Mouse (Mus musculus): Measurements from ENCODE around the gene Crtc3. TPM values are rescaled to one million over a fixed set of nuclear protein-coding genes. Genes with fewer than 3 reads are reported as not detected.

Crtc3 gene
- polyA plus RNA-seq, 1 experiment from 2014 or later, result 16.0 TPM

DNA sequence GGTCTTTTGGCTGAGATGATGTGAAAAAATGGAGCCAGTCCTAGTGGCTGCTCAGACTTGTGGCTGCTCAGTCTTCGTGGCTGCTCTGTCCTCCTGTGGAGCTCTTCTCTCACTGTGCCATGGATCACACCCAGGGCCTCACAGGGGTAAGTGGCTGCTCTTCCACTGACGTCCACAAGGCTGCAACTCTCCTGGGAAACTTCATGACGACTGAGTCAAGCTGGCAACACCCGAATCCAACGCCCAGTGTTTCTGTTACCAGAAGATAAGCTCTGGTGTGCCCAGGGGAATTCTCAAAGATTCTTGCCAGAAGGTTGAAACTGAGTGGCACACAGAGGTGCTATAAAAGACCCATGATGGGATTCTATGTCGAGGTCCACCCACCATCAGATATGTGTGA, 13.8 kb upstream of the Crtc3 start:
- Histone ChIP-seq H3K27me3 (ENCODE audit: low read depth, poor library complexity, severe bottlenecking) (no peaks in the 10 kb centered on the region), H3K36me3 (no peaks in the 10 kb centered on the region), H3K9me3 (replicated peaks) (no peaks in the 10 kb centered on the region), H3K27ac (no peak overlapping the region), H3K4me3 (no peak overlapping the region), H3K4me1 (no peaks in the 10 kb centered on the region)
- 75% methylated on average over 6 of the region's 6 CpGs for WGBS
- no peak for DNase-seq (ENCODE audit: low spot score)

DNA sequence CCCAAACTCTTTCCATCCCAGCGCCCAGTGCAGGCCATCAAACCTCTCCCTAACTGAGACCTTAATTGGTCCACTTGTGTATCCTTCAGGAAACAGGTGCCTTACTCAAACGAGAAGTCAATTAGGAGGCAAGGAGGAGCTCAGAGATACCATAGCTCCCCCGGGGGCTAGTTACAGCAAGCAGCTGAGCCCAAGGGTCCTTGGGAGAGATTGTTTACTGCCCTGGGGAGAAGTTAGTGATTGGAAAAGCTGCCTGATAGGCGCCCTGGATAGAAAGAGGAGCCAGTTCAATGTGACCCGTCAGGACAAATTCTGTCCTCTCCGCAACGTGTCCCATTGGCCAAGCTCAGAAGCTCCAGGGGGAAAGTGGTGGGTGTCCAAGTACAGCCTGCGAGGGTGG, 11.0 kb upstream of the Crtc3 start:
- Histone ChIP-seq H3K4me1 (no peaks in the 10 kb centered on the region), H3K27me3 (ENCODE audit: low read depth, poor library complexity, severe bottlenecking) (no peaks in the 10 kb centered on the region), H3K36me3 (no peaks in the 10 kb centered on the region), H3K4me3 (no peak overlapping the region), H3K27ac (no peak overlapping the region), H3K9me3 (replicated peaks) (no peaks in the 10 kb centered on the region)
- DNase-seq (ENCODE audit: low spot score), result no peak
- 66% methylated on average over 8 of the region's 8 CpGs for WGBS

DNA sequence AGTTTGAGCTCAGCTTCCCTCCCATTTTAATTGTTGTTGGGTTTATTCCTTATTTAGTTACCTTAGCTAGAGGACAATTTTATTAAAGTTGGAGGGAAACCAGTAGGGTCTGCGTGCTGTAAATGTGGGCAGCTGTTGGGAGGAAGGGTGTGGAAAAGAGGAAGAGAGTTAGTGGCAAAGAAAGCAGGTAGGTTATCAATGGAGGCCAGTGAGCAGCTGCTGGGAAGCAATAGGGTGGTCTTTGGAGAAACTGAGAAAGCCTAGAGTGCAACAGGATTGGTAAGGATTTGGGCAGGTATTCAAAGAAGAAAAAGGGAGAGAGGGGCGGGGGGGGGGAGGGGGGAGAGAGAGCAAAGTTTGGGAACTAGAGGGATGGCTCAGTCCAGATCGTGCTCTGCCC, 10.3 kb upstream of the Crtc3 start:
- Histone ChIP-seq H3K9me3 (replicated peaks) (no peaks in the 10 kb centered on the region), H3K4me1 (no peaks in the 10 kb centered on the region), H3K27ac (no peak overlapping the region), H3K36me3 (no peaks in the 10 kb centered on the region), H3K4me3 (no peak overlapping the region), H3K27me3 (ENCODE audit: low read depth, poor library complexity, severe bottlenecking) (no peaks in the 10 kb centered on the region)
- DNase-seq (ENCODE audit: low spot score), result no peak
- 69% methylated on average over 3 of the region's 3 CpGs for WGBS

DNA sequence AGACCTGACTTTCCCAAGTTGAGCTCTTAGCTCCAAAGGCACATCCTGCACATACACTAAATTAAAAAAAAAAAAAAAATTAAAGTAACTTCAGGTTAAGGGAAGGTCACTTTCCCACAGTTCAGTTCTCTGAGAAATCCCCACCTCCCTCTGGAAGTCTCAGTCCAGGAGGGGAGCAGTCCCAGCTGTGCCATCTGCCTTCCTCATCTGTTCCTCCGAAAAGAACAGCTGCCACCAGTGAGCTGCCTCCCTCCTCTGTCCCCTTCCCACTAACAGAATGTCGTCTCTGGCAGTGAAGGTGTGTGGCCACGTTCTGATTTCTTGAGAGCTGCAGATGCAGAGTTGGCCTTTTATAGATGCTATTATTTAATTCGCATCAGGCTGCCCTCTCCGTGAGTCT, 9.2 kb upstream of the Crtc3 start:
- Histone ChIP-seq H3K9me3 (replicated peaks) (no peaks in the 10 kb centered on the region), H3K27me3 (ENCODE audit: low read depth, poor library complexity, severe bottlenecking) (no peaks in the 10 kb centered on the region), H3K27ac (no peak overlapping the region), H3K36me3 (no peaks in the 10 kb centered on the region), H3K4me3 (no peak overlapping the region), H3K4me1 (no peaks in the 10 kb centered on the region)
- WGBS, result 80% methylated on average over 5 of the region's 5 CpGs
- no peak for DNase-seq (ENCODE audit: low spot score)

DNA sequence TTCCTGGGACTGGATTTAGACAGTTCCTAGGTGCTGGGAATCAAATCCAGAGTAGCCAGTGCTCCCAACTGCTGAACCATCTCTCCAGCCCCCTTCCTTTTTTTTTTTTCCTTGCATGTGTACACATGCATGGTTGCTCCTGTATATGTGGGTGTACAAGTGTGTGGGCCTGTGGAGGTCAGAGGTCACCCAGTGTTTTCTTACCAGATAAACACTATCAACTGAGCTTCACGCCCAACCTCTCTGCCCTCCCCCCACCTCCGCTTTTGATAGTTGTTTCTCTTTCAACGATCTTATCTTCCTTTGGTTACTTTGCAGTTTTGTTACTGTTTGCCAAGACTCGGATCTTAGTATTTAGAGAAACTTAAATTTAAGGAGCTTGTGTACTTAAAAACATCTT, 8.2 kb upstream of the Crtc3 start:
- 70% methylated on average over 4 of the region's 4 CpGs for WGBS

DNA sequence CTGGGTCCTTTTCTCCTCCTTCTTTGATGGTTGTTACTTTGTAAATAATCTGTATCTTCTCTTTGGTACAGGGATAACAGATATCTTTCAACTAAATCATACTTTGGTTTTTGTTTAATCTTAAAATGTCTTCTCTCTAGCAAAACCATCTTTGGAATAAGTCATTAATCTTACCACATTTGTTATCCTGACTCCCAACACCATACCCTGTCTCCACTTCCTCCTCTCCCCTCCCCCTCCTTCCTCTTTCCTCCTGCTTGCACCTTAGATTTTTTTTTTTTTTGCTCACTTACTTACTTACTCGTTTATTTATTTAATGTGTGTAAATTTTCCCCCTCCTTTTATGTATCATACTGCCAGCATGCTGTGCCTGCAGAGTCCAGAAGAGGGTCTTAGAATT, 7.7 kb upstream of the Crtc3 start:
- Histone ChIP-seq H3K4me3 (no peak overlapping the region), H3K27ac (no peak overlapping the region), H3K36me3 (no peaks in the 10 kb centered on the region), H3K9me3 (replicated peaks) (no peaks in the 10 kb centered on the region), H3K27me3 (ENCODE audit: low read depth, poor library complexity, severe bottlenecking) (no peaks in the 10 kb centered on the region), H3K4me1 (no peaks in the 10 kb centered on the region)
- DNase-seq (ENCODE audit: low spot score), result no peak
- 63% methylated on average over 1 of the region's 1 CpGs for WGBS

More for the DNA sequence above, 8.2 kb upstream of the Crtc3 start:
- H3K4me3 ChIP-seq, result no peak overlapping the region
- H3K9me3 ChIP-seq (replicated peaks), result no peaks in the 10 kb centered on the region
- no peaks in the 10 kb centered on the region for H3K4me1 ChIP-seq
- H3K27ac ChIP-seq, result no peak overlapping the region
- no peak for DNase-seq (ENCODE audit: low spot score)
- no peaks in the 10 kb centered on the region for H3K36me3 ChIP-seq
- no peaks in the 10 kb centered on the region for H3K27me3 ChIP-seq (ENCODE audit: low read depth, poor library complexity, severe bottlenecking)

DNA sequence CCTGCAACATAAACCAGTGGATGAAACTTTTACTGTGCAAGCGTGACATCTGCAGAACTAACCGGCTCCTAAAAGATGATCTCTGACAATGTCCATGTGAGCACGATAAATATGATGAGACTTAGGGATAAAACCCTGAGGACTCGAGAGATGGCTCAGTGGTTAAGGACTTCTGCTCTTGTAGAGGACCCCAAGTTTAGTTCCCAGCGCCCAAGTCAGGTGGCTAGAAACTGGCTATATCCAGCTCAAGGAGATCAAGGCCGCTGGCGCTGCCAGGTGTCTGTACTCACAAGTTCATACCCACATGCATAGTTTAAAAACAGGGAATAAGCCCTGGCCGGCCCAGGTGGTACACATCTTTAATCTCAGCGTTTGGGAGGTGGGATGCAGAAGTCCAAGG, 3.8 kb upstream of the Crtc3 start:
- Histone ChIP-seq H3K27me3 (ENCODE audit: low read depth, poor library complexity, severe bottlenecking) (no peaks in the 10 kb centered on the region), H3K27ac (no peak overlapping the region)
- 94% methylated on average over 9 of the region's 9 CpGs for WGBS

DNA sequence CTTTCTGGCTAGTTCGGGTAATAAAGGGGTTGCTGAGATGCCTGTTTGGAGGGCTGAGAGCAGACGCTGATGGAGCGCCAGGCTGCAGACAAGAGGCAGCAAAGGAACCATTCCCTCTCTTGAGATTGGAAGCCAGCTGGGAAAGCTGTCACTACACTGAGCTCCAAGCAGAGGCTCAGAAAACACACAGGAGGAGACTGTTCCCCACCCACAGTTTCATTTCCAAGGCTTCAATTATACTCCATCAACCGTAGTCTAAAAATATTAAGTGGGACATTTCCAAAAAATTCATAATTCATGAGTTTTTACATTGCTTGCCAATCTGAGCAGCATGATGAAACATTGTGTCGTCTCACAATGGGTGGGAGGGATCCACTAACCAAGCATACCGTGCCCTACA, 2.5 kb upstream of the Crtc3 start:
- DNase-seq (ENCODE audit: low spot score), result no peak
- Histone ChIP-seq H3K4me1 (peaks cover 18% of the 10 kb centered on the region), H3K27me3 (ENCODE audit: low read depth, poor library complexity, severe bottlenecking) (no peaks in the 10 kb centered on the region), H3K27ac (no peak overlapping the region), H3K4me3 (no peak overlapping the region), H3K36me3 (no peaks in the 10 kb centered on the region), H3K9me3 (replicated peaks) (no peaks in the 10 kb centered on the region)
- 68% methylated on average over 6 of the region's 6 CpGs for WGBS

More for the DNA sequence above, 3.8 kb upstream of the Crtc3 start:
- Histone ChIP-seq H3K36me3 (no peaks in the 10 kb centered on the region), H3K4me1 (peaks cover 14% of the 10 kb centered on the region), H3K4me3 (no peak overlapping the region), H3K9me3 (replicated peaks) (no peaks in the 10 kb centered on the region)
- no peak for DNase-seq (ENCODE audit: low spot score)

DNA sequence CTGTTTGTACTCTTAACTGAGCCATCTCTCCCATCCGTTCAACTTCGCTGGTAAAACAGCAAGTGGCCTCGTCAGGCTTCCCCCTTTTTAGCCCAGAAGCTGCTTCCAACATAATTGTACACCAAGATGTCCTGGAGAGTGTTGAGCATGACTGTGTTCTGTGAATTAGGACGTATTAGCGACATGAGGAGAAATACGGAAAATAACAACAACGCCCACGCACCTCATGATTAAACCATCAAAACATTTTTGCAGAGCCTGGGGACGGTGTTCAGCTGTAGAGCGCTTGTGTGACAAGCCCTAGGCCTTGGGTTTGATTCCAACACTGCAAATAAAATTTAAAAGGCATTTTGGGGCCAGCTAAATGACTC, 529 bp upstream of the Crtc3 start:
- peaks cover 18% of the 10 kb centered on the region for H3K4me1 ChIP-seq
- H3K9me3 ChIP-seq (replicated peaks), result no peaks in the 10 kb centered on the region
- no peak for DNase-seq (ENCODE audit: low spot score)
- no peaks in the 10 kb centered on the region for H3K36me3 ChIP-seq
- 38% methylated on average over 10 of the region's 10 CpGs for WGBS
- peak overlapping the region; percentile 98 for H3K27ac ChIP-seq
- H3K27me3 ChIP-seq (ENCODE audit: low read depth, poor library complexity, severe bottlenecking), result no peaks in the 10 kb centered on the region
- H3K4me3 ChIP-seq, result peak overlapping the region; percentile 90

DNA sequence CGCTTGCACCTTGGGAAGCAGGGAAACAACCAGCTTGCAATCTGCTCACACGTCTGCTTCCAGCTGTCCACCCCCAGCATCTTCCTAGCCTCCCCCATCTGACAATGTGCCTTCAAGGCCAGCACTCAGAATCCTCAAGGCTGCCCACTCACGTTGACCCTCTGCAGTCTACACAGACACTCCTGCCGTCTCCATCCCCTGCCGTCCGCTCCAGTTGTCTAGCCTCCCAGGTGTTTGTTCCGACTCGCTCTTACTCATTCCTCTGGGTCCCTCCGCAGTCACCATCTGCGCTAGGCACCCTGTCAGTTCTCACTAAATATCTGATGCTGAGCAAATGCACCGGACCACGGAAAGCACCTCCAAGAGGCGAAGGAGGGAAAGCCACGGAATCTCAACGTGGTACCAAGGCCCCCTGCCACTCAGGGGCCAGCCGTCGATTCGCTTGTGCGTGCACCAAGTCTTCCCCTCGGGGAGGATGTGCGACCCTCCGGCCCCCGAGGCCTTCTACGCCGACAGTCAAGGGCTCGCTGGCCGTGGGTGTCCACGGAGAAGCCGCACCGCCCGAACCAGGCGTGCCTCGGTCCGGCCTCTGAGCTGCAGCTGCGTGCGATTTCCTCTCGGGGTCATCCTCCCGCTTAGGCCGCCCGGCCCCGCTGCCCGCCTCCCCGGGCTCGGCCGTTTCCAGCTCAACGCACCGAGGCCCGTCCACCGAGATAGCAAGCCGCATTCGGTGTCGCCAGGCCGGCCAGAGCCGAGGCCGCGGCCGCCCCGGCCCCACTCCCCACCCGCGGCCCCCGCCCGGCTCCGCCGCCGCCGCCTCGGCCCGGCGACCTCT, 739 bp downstream of the Crtc3 start:
- Histone ChIP-seq H3K36me3 (0 out of 2 replicates have a peak, but pooled peaks cover 2% of the 10 kb centered on the region), H3K9me3 (replicated peaks) (no peaks in the 10 kb centered on the region), H3K27me3 (ENCODE audit: low read depth, poor library complexity, severe bottlenecking) (no peaks in the 10 kb centered on the region), H3K4me1 (peaks cover 19% of the 10 kb centered on the region), H3K4me3 (peak overlapping the region; percentile 90), H3K27ac (peak overlapping the region; percentile 98)
- WGBS, result 2% methylated on average over 69 of the region's 69 CpGs
- peak; percentile 80 for DNase-seq (ENCODE audit: low spot score)

DNA sequence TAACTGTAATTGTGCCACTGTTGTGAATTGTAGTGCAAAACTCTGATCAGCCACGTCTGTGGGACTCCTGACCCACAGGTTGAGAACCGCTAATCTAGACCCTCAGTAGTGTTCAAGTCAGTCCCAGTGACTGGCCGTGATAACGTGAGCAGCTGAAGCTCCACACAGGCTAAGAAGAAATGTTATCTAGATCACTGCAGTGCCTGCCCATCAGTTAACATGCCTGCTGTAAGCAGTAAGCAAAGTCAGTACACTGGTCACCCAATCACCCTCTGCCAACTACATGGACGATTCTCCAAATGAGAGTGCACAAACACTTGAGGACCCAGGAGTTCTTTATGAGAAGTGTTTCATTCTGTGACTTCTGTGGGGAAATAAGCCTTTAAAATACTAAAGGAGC, 3.0 kb downstream of the Crtc3 start:
- Histone ChIP-seq H3K4me3 (no peak overlapping the region), H3K4me1 (peaks cover 31% of the 10 kb centered on the region), H3K9me3 (replicated peaks) (no peaks in the 10 kb centered on the region), H3K27me3 (ENCODE audit: low read depth, poor library complexity, severe bottlenecking) (no peaks in the 10 kb centered on the region), H3K36me3 (0 out of 2 replicates have a peak, but pooled peaks cover 2% of the 10 kb centered on the region), H3K27ac (no peak overlapping the region)
- WGBS, result 90% methylated on average over 5 of the region's 5 CpGs
- no peak for DNase-seq (ENCODE audit: low spot score)

DNA sequence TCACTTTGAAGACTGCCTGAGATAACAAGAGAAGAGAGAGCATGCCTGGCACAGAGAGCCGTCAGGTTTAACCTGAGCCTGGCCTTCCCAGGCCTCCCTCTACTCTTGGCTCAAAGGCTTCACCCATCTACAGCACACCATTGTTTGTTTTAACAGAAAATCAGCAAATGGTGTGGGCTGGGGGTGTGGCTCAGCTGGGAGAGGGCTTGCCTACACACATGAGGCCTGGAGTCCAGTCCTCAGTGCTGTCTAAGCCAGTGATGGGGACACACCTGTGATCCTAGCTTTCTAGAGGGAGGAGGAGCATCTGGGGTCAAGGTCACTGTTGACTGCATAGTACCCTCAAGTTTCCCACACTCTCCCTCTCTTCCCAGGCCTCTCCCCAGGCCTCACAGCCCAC, 6.0 kb downstream of the Crtc3 start:
- 41% methylated on average over 1 of the region's 1 CpGs for WGBS
- 0 out of 2 replicates have a peak, but pooled peaks cover 2% of the 10 kb centered on the region for H3K36me3 ChIP-seq
- DNase-seq (ENCODE audit: low spot score), result no peak
- H3K9me3 ChIP-seq (replicated peaks), result no peaks in the 10 kb centered on the region
- H3K27ac ChIP-seq, result no peak overlapping the region
- no peaks in the 10 kb centered on the region for H3K27me3 ChIP-seq (ENCODE audit: low read depth, poor library complexity, severe bottlenecking)
- H3K4me3 ChIP-seq, result no peak overlapping the region
- H3K4me1 ChIP-seq, result peaks cover 27% of the 10 kb centered on the region

DNA sequence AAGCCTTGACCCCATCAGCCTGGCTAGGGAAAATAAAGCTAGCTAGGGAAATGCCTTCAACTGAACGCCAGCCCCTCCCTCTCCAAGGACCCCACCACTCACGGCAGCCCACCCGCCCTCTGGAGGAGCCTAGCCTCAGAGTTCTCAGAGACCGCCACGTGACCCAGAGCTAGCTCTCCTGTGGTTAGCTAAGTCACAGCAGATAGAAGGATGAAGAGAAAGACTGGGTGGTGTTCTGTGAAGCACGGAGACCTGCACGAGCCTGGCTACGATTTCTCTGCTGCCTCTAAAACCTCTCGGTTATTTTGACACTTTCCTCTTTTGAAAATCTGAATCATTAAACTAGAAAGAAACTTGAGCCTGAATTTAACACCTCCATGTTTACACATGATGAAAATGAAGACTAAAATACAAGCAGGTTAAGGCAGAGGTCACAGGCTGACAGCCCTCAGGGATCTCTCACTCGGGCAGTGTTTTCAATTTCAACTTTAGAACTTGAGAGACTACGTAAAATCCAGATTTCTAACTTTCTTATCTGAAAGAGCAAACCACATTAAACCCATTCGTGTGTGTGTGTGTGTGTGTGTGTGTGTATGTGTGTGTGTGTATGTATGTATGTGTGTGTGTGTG, 8.3 kb downstream of the Crtc3 start:
- H3K9me3 ChIP-seq (replicated peaks), result no peaks in the 10 kb centered on the region
- H3K27me3 ChIP-seq (ENCODE audit: low read depth, poor library complexity, severe bottlenecking), result no peaks in the 10 kb centered on the region
- H3K4me1 ChIP-seq, result peaks cover 22% of the 10 kb centered on the region
- peaks cover 7% of the 10 kb centered on the region; the same call in 1 of the 2 replicates for H3K36me3 ChIP-seq
- no peak overlapping the region for H3K4me3 ChIP-seq
- 18% methylated on average over 12 of the region's 12 CpGs for WGBS
- DNase-seq (ENCODE audit: low spot score), result peak; percentile 63
- H3K27ac ChIP-seq, result 0 out of 2 replicates have a peak overlapping the region, but pooled peaks have one; percentile 39
